Mouse (Mus musculus) layer of hippocampus, adult 8-10 months (tissue): ENCODE results near the gene Fkbp14. TPM values are rescaled to one million over a fixed set of nuclear protein-coding genes. Genes with fewer than 3 reads are reported as not detected.

ENCODE experiments used
- DNase-seq, 2 experiments: peaks; one replicate each; pipeline ENCODE4 v3.0.0; 2022; ENCODE audit warnings: low spot score in 2 of 2
- total RNA-seq, 4 experiments: library from RNA; stranded (reverse); gene quantifications; 2 replicates each; pipeline ENCODE4 v1.2.4; 2022

The Fkbp14 gene
- total RNA-seq, 4 experiments from 2014 or later: 12.3 to 18.3 (median 13.7) TPM

GRCm38 (mm10) chr6:54548314-54549019 lies 48.6 kb downstream of the Fkbp14 start:
- DNase-seq: no peak

GRCm38 (mm10) chr6:54543646-54544045 lies 53.5 kb downstream of the Fkbp14 start:
- no peak for DNase-seq

- no peak for DNase-seq
Observed at GRCm38 (mm10) chr6:54542836-54543235, 54.3 kb downstream of the Fkbp14 start.

- no peak for DNase-seq
Observed at GRCm38 (mm10) chr6:54540252-54540887, 56.7 kb downstream of the Fkbp14 start.

- DNase-seq: no peak
Observed at GRCm38 (mm10) chr6:54539396-54539795, 57.7 kb downstream of the Fkbp14 start.

- DNase-seq: no peak
Observed at GRCm38 (mm10) chr6:54538773-54539173, 58.3 kb downstream of the Fkbp14 start.

GRCm38 (mm10) chr6:54537053-54537452 lies 60.1 kb downstream of the Fkbp14 start:
- no peak for DNase-seq

- DNase-seq: no peak
Observed at GRCm38 (mm10) chr6:54535485-54535884, 61.6 kb downstream of the Fkbp14 start.

GRCm38 (mm10) chr6:54531048-54531481 lies 66.0 kb downstream of the Fkbp14 start:
- DNase-seq: no peak

- DNase-seq: no peak
Observed at GRCm38 (mm10) chr6:54530182-54530581, 66.9 kb downstream of the Fkbp14 start.

- no peak for DNase-seq
Observed at GRCm38 (mm10) chr6:54528666-54529065, 68.4 kb downstream of the Fkbp14 start.

Other genes with a start within 250 kb of the Fkbp14 start
- gene Wipf3, start 167.7 kb downstream of the Fkbp14 start, total RNA-seq: 100 to 1,000 TPM; 309 to 327 (median 317) TPM
- gene Scrn1, start 30.8 kb downstream of the Fkbp14 start, total RNA-seq: 100 to 1,000 TPM; 101 to 107 (median 103) TPM
- gene Plekha8, start 2.2 kb downstream of the Fkbp14 start, total RNA-seq: 10 to 100 TPM; 11.1 to 14.3 (median 12.6) TPM
- 100 to 1,000 TPM; 113 to 141 (median 129) TPM for gene Mturn, start 84.3 kb upstream of the Fkbp14 start, total RNA-seq
- gene Znrf2, start 219.6 kb upstream of the Fkbp14 start, total RNA-seq: 10 to 100 TPM; 20.1 to 33.5 (median 22.8) TPM